Mouse (Mus musculus) ovary, postnatal 14 days (tissue): ENCODE results near the gene Slc16a1.
A peak's percentile ranks its signal among the peaks of the same experiment; 100 is the strongest.

Experiments
- DNase-seq: peaks from one replicate; pipeline ENCODE4 v3.0.0; 2022; ENCODE audit warnings: low spot score

The Slc16a1 gene

DNA sequence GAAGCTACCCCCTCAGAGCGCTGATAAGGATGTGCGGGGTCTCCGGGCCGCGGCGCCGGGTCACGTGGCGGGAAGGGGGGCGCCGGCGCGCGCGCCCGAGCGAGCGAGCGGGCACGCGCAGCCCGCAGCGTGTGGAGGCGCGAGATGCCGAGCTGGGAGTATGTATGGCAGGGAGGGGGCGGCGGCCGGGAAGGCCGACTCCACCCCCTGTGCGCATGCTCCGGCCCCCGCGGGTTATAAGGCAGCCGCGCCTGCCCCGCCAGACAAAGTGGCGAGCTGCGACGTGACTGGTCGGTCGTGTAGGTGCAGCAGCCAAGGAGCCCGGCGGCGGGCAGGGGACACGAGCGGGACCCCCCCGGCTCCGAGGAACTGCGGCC lies at the start of gene Slc16a1:
TSS of gene Slc16a1 (plus strand) at position 266 of the 377 bp plus-strand sequence.
- peak; percentile 80 for DNase-seq

DNA sequence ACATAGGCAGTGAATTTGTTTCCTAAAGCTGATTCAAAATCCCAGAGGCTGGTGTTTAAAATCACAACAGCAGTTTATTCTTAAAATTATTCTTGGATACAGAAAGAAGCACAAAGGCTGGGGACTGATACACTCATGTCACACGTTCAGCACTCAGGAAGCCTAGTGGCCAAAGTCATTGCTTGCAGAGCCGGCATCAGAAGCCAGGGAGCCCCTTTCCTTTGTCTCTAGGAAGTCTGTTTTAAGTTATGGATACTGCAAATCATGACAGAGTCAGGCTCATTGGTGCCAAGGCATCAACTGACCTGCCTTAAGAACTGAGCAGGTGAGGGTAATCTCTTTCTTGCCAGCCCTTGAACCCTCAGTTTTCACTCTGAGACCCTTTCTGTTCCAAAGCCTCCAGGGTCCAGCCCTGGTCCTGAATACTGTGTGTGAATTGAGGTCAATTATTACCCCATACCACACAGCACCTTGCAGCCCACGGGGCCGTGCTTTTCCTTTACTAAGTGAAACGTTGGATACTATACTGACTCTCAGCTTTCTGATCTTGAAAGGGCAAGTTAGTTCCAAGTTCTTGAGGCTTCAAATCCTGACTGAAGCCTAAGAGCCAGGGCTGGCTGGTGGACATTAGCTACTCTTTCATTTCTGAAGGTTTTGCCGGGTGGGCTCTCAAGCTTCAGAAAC lies 41.9 kb upstream of the Slc16a1 start:
- no peak for DNase-seq

DNA sequence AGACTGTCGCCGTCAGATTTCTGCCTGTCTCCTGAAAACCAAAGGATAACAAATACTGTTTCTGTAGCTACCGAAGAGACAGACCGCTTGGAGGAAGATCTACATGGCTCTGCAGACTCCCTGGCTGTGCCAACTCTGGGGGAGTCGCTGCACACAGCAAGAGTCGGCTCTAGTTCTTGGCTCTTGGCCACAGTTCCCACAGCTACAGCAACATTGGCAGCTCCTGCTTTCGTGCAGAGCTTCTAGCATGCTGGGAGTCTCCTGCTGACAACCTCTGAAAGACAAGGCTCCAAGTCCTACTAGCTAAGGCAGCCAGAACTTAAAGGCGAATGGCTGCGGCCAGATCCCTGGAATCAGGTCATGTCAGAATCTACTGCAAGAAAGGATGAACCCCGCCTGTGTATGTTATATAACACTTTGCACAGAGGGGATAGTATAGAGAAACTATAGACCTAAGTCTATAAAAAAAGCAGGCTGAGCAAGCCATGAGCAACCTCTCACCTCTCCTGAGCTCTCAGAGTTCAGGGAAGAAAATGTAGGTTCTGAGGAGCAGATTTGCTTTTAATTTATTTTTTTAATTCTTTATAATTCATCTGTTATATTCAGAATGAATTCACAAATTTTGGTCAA lies 41.2 kb upstream of the Slc16a1 start:
- peak; percentile 66 for DNase-seq

DNA sequence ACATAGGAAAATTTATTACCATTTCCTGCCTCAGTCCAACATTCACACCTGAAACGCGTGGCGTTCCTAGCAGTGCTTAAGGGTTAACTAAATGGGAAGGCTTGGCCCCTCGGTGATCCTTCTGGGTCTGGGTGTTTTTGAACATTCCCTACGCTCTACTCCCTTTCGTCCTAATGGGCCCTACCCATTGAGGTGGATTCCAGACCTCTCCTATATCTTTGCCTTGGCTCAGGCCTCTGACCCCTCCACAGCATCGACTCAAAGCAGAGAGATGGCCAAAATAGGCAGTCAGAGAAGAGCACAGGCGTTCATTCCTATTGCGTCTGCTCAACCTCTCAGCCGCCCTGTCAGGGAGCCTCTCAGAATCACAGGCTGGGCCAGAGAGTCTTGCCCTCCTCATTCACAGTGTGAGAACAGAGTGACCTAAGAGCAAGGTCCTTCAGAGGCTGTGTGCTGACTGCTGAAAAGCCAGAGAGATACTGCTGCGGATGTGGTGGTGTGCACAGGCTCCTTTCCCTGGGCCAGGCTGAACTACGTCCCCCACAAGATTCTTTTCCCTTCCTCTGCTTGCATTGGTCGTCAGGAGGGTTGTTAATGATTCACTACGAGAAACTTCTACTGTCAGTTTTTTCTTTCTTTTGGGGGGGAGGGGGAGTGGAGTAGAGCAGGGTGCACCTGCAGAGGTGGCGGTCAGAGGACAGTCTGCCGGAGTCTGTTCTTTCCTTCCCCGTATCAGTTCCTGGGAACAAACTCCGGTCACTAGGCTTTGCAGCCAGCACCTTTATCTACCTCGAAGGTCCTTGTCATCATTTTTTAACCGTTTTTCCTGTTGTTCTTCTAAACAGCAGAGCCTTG lies 38.9 kb upstream of the Slc16a1 start:
- DNase-seq, result peak; percentile 22

DNA sequence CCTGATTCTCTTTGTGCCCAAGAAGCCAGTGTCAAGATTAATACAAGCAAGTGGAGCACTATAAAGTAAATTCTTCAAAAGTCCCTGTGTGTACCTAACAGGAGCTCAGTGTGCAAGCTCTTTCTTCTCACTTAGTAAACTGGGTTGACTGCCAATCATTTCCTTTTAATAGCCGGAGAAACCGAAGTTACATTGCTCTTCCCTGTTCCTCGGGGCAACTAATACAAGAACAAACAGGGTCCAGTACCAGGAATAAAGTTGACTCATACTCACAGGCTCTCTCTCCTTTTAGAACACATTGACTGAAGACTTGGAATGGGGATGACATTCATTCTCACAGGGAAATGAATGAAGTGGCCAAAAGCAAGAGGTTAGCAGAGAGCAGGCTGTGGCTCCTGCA lies 37.8 kb upstream of the Slc16a1 start:
- DNase-seq, result no peak

DNA sequence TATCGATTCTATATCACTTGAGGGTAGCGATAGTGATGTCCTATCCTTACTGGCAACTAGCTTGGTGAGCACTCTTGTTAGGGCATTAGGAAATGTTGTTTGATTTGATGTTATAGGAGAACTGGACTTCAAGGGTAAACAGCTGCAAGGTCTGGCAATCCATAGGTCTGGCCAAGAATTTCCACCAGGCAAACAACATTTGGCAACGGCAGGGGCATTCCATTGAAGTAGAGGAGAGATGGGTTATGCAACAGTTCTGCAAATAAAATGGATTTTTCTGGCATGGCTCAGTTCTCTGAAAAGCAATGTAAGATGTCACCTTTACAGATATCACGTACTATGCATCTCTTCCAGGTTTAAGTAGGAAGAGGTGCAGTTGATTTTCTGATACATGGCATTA lies 36.8 kb upstream of the Slc16a1 start:
- no peak for DNase-seq

DNA sequence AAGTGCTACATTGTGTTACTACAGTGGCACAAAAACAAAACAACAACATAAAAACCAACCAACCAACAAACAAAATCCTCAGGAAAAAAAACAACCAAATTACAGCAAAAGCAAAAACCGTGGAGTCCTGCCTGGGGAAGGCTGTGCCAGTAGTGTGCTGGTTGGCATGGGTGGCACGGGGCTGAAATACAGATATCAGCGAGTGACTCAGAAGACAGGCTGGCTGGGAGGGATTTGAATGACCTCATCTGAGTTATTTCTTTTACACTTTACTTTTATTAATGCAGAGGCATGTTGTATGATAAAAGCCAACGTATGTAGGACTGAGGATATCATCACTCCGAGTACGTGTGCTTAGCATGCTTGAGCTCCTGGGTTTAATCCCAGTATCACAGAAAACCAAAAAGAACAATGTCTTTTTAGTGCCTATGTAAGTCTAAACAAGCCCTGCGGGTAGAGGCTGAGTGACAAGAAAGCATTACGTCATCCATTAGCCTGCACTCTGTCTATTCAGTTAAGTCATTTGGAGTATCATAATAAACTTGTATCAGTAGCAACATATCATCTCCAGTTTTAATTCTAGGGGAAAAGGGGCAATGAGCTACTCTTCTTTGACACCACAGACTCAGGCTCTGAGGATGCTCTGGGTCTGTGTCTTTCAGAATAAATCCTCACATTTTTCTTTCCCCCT lies 28.6 kb upstream of the Slc16a1 start:
- no peak for DNase-seq

DNA sequence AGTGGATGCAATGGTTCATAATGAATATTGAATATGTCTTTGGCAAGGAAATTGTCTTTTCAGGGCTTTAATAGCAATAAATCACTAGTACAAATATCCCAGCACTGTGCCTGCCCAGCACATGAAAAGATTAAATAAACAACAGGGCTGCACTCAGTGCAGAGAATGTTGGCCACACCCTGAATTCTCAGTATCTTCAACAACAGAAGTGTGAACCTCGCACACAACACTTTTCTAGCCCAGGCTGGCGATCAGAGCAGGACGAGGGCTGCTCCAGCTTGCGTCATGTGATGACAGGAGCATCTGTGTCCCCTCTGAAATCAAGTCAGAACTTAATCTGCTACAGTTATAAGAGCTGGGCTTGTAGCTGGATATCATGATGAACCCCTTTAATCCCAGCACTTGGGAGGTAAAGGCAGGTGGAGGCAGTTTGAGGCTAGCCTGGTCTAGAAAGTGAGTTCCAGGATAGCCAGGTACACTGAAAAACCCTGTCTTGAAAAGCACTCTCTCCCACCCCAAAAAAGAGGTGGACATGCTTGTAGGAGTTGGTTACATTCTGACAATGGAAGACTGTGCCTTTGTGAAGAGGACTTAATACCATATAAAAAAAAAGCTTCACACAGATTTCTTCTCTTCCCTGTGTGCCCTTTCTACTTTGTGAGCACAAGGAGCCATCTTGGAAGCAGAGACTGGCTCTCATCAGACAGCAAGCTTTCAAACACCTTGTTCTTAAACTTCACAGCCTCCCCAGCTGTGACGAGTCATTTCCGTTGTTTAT lies 27.8 kb upstream of the Slc16a1 start:
- no peak for DNase-seq

DNA sequence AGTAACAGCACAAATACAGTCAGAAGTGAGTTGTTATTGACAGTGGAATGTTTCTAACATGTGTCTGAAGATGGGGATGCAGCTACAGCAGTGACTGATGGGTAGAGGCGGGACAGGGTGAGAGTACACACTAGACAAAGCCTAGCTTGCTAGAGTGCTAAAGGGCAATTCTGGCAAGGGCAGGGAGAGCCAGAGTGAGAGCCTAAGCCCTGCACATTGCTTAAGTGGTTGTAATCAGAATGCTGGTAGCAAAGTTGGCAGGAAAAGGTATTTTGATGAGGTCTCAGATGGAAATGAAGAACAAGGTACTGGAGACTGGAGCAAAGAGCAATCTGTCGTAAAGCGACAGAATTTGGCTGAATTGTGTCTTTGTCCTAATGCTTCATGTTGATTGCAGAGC lies 26.5 kb upstream of the Slc16a1 start:
- DNase-seq, result no peak

DNA sequence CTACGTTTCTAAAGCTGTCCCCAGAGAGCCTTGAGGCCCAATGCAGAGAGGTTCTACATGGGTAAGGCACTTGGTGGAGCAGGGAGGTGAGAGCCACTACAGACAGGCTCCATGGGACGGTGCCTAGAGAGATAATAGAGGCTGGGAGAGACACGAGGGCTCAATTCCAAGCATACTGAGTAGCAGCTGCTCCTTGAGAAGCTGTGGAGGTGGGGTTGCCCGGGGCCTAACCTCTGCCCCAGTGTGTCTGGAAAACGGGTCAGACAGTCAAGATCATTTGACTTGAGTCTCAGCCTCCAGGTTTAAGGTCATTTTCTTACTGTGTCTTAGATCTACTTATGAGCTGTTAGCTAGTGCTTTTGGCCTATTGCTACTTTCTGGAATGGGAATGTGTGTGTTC lies 25.4 kb upstream of the Slc16a1 start:
- DNase-seq, result no peak

DNA sequence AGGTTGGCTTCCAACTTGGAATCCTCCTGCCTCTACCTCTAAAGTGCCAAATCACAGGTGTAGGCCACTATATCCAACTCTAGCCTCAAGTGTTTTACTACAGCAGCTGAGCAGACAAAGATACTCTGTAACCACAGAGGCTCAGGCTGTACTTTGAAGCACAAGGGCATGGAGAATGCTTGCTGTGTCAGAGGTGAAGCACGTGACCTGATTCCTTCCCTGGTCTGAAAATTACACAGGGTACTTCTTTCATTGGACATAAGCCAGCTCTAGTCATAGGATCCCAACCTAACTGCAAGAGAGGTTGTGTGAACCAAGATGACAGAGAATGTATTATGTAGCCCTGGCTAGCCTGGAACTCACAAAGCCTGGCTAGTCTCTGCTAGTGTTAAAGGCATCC lies 24.4 kb upstream of the Slc16a1 start:
- no peak for DNase-seq

DNA sequence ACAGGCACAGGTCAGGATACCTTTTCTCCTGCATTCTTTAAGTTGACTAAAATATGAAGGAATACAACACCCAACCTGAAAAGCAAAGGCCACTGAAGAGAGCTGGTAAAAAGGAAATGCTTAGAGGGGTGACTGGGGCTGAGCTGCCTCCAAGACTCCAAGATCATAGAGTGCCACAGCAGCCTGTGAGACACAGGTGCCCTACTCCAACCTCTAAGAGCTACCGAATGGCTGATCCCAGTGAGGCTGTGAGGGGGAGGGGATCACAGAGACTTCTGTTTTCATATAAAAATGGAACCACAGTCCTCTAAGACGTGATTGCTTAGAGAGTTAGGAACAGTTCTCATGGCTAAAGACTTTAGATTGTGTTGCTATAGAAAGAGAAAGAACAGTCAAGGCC lies 23.3 kb upstream of the Slc16a1 start:
- DNase-seq, result no peak

DNA sequence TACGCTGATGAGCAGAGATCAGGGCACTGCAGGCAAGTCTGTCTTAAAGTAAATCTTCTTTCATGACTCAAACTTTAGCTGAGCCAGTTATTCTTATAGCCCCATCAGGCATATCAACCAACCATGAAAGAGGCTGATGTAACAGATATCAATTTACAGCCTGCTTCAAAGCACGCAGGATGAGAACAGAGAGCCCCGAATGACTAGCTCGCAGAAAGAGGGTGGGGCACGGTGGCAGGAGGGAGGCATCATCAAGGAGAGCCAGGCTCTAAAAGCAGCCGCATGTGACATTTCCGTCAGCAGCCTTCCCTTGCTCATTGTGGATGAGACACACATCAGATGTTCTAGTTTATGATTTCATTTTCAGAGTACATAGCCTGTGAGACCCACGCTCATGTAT lies 22.3 kb upstream of the Slc16a1 start:
- DNase-seq, result no peak

DNA sequence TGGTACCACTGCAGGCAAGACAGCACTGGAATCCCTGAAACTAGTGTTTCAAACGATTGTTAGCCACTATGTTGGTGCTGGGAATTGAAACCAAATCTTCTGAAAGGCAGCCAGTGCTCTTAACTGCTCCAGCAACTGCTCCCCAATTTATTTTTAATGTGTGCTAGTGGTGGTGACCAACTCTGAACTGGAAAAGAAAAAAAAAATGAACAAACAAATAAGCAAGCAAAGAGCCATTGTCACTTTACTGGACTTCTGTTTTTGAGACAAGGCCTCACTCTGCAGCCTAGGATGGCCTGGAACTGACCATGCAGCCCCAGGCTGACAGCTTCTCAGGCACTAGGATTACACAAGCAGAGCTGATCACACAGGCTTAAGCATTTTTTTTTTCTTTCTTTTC lies 16.6 kb upstream of the Slc16a1 start:
- DNase-seq, result no peak

DNA sequence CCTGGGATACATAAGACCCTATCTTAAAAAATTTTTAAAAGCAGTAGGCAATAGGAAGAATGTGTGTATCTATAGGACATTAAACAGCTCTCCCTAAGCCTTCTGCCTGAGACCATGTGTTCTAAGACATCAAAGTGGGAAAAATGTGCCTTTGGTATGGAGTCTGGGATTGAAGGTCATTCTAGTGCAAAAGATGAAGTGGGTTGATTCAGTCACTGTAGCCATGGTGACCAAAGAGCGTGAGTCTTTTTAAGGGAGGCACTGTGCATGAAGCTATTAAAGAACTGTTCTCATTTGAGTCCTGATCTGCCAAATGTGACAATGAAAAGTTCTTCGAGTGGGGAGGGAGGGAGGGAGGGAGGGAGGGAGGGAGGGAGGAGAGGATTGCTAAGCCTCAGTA lies 8.7 kb upstream of the Slc16a1 start:
- DNase-seq, result no peak

DNA sequence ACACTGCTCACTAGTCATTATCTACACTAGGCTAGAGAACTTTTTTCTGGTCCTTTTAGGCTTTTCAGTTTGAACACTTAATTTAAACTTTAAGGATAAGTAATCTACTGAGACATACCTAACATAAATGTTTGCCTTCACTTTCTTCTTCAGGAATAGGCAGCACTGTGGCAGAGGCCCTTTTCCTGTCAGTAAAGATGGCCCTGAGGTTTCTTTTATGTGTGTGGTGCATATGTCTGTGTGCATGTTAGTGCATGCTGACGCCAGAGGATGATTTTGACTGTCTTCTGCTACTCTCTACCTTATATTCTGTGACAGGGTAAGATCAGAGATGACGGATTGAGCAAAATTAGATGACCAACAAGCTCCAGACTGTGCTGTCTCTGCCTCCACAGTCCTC lies 7.5 kb upstream of the Slc16a1 start:
- DNase-seq, result no peak

DNA sequence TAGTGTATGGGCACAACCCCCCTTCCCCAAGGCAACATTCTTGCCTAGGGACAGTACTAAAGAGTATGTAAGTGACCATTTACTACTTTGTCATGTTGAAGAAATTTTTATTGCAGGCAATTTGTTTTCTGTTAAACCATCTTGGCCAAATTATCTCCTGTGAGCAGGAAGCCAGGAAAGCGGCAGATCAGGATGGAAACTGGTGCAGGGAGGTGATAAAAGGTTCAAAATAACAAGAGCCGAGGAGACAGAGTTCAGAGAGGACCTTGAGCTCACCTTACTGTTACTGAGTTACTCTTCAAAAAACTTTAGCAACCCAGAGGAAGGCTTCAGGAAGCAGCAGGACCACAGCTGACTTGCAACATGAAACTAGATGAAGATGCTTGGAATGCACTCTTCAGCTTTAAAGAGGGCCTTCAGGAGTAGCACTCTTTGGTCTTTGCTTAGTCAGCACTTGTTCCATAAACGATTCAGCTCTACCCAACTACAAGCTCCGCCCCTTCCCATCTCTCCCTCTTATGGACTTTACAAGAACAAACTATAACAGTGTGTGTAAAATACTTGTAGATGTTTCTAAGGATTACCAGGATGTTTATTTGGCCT lies 5.8 kb upstream of the Slc16a1 start:
- no peak for DNase-seq

DNA sequence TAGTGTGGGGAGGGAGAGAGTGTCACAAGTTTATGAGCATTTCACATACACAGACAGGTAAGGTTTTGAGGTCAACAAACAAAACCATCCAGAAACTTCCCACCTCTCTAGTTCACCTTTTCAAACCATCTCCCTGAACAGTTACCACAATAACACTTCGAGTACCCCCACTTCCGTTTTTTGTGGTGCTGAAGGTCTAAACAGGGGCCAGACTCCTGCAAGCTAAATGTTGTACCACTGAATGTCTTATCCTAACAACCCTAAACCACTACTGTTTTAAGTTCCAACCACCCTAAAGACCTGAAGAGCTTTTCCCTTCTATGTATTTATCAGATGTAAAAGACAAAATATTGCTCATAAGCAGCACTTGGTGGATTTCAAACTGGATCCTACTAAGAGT lies 2.0 kb upstream of the Slc16a1 start:
- DNase-seq, result no peak

DNA sequence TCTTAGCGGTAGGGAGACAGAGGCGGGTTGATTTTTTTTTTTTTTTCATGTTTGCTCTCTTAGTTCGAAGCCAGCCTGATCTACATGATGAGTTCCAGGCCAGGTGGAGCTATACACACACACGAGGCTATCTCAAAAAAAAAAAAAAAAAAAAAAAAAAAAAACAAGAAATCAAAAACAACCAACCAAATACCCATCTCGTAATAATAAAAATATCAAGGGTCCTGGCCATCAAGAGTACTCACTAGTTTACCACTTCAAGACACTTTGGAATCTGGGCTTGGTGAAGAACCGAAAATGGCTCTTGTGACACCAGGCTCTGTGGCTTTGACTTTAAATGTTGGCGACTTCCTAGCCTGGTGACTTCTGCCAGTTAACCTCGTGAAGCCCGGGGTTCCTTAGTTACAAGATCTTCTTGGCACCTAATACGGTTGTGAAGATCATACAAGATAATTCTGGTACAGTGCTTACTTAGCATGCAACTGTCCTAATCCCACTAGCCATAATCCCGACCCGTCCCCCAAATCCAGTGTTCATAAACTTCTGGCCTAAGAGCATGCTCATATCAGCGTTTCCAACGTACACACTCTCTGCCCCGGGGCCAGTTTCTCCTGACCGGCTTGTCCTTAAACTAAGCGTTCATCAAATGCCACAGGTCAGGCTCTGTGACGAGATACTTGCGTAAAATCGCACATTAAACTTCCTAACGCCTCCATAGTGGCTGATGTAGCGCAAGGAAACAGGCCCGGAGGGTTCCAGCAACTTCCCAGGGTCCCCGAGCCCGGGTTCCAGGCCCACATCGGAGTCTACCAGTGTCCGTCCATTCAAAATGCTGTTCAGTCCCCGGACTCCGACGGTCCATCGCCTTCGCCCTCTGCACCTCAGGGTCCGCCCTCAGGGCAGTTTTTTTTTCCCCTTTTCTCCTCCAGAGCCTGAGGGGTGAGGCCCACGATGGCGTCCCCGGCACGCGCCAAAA lies 753 bp upstream of the Slc16a1 start:
- no peak for DNase-seq
